Mouse (Mus musculus) liver, embryonic 13.5 days (tissue): ENCODE results near the gene Tmem164. TPM values are rescaled to one million over a fixed set of nuclear protein-coding genes. Genes with fewer than 3 reads are reported as not detected.

Experiments
- ATAC-seq: fragments of 200-750 bp; cut with Nextera tagmentation; 2 replicates; pipeline ENCODE4 v1.8.0; 2017; ENCODE audit warnings: low read depth, mild to moderate bottlenecking, moderate number of reproducible peaks, moderate library complexity
- DNase-seq: peaks from one replicate; pipeline ENCODE4 v3.0.0; 2022
- H3K27ac ChIP-seq: fragments of 300-500 bp; sonication (generic); 2 replicates; pipeline ENCODE4 v1.5.1; 2015; ENCODE audit warnings: moderate library complexity, mild to moderate bottlenecking, inconsistent platforms
- H3K27me3 ChIP-seq: fragments of 300-500 bp; sonication (generic); 2 replicates; pipeline ENCODE4 v1.6.1; 2015; ENCODE audit warnings: mild to moderate bottlenecking, inconsistent platforms
- H3K36me3 ChIP-seq: fragments of 300-500 bp; sonication (generic); 2 replicates; pipeline ENCODE4 v1.6.1; 2015; ENCODE audit warnings: mild to moderate bottlenecking, inconsistent platforms
- H3K4me1 ChIP-seq: fragments of 300-500 bp; sonication (generic); replicated peaks from 2 replicates; pipeline ENCODE4 v1.6.1; 2015; ENCODE audit warnings: inconsistent platforms
- H3K4me2 ChIP-seq: fragments of 300-500 bp; sonication (generic); 2 replicates; pipeline ENCODE4 v1.6.1; 2015; ENCODE audit warnings: inconsistent platforms, mild to moderate bottlenecking, moderate library complexity
- H3K4me3 ChIP-seq: fragments of 300-500 bp; sonication (generic); replicated peaks from 2 replicates; pipeline ENCODE4 v1.5.1; 2015; ENCODE audit warnings: mild to moderate bottlenecking, inconsistent platforms
- H3K9ac ChIP-seq: fragments of 300-500 bp; sonication (generic); 2 replicates; pipeline ENCODE4 v1.6.1; 2015; ENCODE audit warnings: mild to moderate bottlenecking, inconsistent platforms
- H3K9me3 ChIP-seq: fragments of 300-500 bp; sonication (generic); replicated peaks from 2 replicates; pipeline ENCODE4 v1.6.1; 2016; ENCODE audit warnings: inconsistent platforms
- WGBS: fragments of 180-500 bp; shearing (Covaris S2); methylation state at CpG from one replicate; pipeline ENCODE4 v1.1.7; 2015; ENCODE audit not compliant: insufficient replicate concordance; 5-methylcytosine and 5-hydroxymethylcytosine counted together
- polyA plus RNA-seq: library from polyadenylated mRNA; unstranded; fragments of >200 nt; fragmentation: Nextera tagmentation; extraction: Ambion mirVana; gene quantifications from 2 replicates; pipeline ENCODE4 v1.2.1, GENCODE M21; 2015

Tmem164 gene
- polyA plus RNA-seq, 1 experiment from 2014 or later, result 24.1 TPM

DNA sequence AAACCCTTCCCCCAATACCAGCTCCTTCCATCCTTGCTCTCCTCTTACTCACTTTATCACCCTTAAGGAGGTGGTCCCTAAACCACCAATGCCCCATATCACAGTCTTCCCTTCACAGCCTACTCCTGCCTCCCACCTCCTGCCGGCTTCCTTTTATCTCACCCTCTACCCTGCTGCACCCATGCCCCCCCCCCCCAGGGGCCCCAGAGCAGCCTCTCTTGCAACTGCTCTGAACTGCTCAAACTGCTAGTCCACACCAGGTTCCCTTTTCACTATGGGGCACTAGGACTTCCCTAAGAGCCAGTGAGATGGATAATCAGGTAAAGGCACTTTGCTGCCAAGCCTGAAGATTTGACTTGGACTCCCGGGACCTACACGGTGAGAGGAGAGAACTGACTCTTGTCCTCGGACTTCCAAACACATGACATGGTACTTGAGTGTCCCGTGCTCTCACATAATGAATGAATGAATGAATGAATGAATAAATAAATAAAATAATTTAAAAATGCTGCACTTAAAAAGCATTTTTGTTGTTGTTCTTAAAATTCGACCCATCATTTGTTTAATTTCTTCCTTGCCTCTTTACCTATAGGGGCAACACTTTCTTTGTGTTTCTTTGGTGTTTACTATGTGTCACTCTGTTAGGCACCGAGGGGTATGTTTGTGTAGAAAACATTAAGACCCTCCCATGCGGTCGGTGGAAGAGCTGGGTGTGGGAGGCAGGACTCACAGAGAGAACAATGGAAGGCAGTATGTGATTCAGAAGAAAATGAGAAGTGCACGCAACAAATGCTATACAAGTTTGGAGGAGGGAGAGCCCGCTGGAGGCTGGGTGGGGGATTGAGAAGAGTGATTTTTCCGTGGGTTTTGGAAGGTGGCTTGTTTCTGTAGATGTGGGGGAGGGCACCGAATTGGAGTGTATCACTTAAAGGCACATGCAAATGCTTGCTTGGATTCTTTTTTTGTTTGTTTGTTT, 2.4 kb upstream of the Tmem164 start:
- H3K4me2 ChIP-seq, result peak overlapping the region; percentile 87
- H3K27ac ChIP-seq, result peak overlapping the region; percentile 89
- H3K4me3 ChIP-seq, result peak overlapping the region; percentile 27; the same call in 1 of the 2 replicates
- peak overlapping the region; percentile 49 for H3K9ac ChIP-seq
- H3K27me3 ChIP-seq, result no peaks in the 10 kb centered on the region; the same call in 1 of the 2 replicates
- no peaks in the 10 kb centered on the region for H3K9me3 ChIP-seq
- peaks cover 48% of the 10 kb centered on the region for H3K4me1 ChIP-seq
- 21% methylated on average over 13 of the region's 13 CpGs for WGBS
- no peaks in the 10 kb centered on the region for H3K36me3 ChIP-seq
- DNase-seq (peak; percentile 50), ATAC-seq (peak; percentile 58)

DNA sequence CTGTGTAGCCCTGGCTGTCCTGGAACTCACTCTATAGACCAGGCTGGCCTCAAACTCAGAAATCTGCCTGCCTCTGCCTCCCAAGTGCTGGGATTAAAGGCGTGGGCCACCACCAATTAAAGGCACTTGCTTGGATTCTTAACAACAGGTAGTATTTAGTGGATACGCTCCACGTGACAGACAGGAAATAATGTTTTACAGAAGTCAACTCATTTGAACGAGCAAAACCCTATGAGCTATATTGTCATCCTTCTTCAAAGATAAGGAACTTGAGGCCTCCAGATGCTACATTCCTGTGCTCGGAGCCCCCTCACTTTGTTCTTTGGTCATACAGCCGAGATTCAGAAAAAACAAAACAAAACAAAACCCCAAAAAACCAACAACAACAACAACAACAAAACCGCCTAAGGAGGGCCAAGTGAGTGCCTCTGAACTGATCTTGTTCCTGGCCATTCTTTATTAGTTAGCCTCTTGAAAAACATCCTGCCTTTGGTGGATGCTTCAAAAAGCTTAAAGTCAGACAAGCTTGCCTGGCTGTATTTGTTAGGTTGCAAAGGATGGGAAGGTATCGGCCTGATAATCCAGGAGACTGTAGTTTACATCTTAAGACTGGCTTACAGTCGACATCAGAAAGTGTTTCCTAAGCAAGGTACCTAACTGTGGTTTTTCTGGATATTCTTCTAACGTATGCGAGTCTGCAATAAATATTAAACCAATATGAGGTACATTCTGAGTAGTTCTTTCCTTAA, 1.5 kb upstream of the Tmem164 start:
- DNase-seq (no peak), ATAC-seq (no peak)
- Histone ChIP-seq H3K27me3 (no peaks in the 10 kb centered on the region; the same call in 1 of the 2 replicates), H3K4me1 (peaks cover 57% of the 10 kb centered on the region), H3K36me3 (no peaks in the 10 kb centered on the region), H3K4me2 (peak overlapping the region; percentile 87), H3K9me3 (no peaks in the 10 kb centered on the region), H3K27ac (peak overlapping the region; percentile 89), H3K9ac (peak overlapping the region; percentile 82), H3K4me3 (peak overlapping the region; percentile 72)
- 15% methylated on average over 11 of the region's 11 CpGs for WGBS

- Histone ChIP-seq H3K27ac (peak overlapping the region; percentile 89), H3K4me3 (peak overlapping the region; percentile 72), H3K4me2 (peak overlapping the region; percentile 87), H3K9me3 (no peaks in the 10 kb centered on the region), H3K4me1 (peaks cover 65% of the 10 kb centered on the region), H3K9ac (peak overlapping the region; percentile 82), H3K27me3 (no peaks in the 10 kb centered on the region; the same call in 1 of the 2 replicates), H3K36me3 (no peaks in the 10 kb centered on the region)
- DNase-seq (peak; percentile 9), ATAC-seq (peak; percentile 3; the same call in 1 of the 2 replicates)
- 9% methylated on average over 18 of the region's 19 CpGs for WGBS
Measured at GRCm38 (mm10) chrX:142680391-142681055, 683 bp upstream of the Tmem164 start.

DNA sequence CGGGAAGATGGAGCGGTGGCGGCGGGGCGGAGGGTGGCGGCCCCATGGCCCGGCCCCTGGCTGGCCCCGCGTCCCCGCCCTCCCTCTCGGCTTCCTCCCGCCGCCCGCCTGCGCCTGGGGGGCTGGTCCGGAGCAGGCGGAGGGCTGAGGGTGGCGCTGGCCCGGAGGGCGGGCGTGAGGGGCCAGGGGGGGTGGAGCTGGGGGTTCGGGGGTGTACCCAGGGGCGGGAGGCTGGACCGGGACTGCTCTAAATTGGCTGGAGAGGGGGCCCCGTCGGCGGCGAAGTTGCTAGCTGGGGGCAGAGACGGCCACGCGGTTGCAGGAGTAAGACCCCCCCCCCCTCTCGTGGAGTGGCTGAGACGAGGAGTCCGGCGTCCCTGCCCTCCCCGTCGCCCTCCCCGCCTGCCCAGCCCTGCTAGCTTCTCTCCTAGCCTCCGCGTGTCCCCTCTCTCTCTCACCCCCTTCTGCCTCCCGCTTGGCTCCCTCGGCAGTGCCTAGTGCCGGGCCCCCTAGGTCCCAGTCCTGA, 473 bp downstream of the Tmem164 start:
- WGBS, result 6% methylated on average over 7 of the region's 43 CpGs
- Histone ChIP-seq H3K4me2 (peak overlapping the region; percentile 87), H3K4me1 (peaks cover 69% of the 10 kb centered on the region), H3K9ac (peak overlapping the region; percentile 82), H3K36me3 (no peaks in the 10 kb centered on the region), H3K4me3 (peak overlapping the region; percentile 72), H3K9me3 (no peaks in the 10 kb centered on the region), H3K27ac (peak overlapping the region; percentile 89), H3K27me3 (no peaks in the 10 kb centered on the region; the same call in 1 of the 2 replicates)
- DNase-seq (no peak), ATAC-seq (peak; percentile 82)

DNA sequence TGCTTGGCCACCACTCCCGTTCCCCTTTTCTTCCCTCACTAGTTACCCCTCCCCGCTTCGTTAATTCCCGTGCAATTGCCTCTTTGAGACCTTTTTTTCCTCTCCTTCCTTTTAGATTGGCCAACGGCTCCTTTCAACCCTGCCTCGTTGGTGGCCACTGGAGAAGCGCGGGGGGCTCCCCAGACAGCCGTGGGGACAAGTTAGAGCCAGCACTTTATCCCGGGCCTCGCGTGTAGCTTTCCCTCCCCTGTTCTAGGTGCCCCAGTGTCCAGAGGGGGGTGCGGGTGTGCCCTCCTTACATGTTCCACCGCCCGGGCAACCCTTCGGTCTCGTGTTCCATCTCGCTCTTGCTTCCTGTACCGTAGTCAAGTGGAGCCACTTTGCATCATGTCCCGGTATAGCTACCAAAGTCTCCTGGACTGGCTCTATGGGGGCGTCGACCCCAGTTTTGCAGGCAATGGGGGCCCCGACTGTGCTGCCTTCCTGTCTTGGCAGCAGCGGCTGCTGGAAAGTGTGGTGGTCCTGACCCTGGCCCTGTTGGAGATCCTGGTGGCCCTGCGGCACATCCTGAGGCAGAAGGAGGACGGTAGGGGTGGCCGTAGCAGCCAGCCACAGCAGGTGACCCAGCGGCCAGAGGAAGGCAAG, 1.1 kb downstream of the Tmem164 start:
- Histone ChIP-seq H3K4me1 (peaks cover 63% of the 10 kb centered on the region), H3K36me3 (no peaks in the 10 kb centered on the region), H3K9ac (peak overlapping the region; percentile 82), H3K4me2 (peak overlapping the region; percentile 87), H3K27ac (peak overlapping the region; percentile 89), H3K4me3 (peak overlapping the region; percentile 72), H3K27me3 (no peaks in the 10 kb centered on the region; the same call in 1 of the 2 replicates), H3K9me3 (no peaks in the 10 kb centered on the region)
- WGBS, result 11% methylated on average over 28 of the region's 28 CpGs
- DNase-seq (peak; percentile 11), ATAC-seq (no peak)

GRCm38 (mm10) chrX:142682990-142683389, 1.8 kb downstream of the Tmem164 start:
- peak overlapping the region; percentile 89 for H3K27ac ChIP-seq
- no peaks in the 10 kb centered on the region; the same call in 1 of the 2 replicates for H3K27me3 ChIP-seq
- 0 out of 2 replicates have a peak, but pooled peaks cover 3% of the 10 kb centered on the region for H3K36me3 ChIP-seq
- H3K9ac ChIP-seq, result peak overlapping the region; percentile 82
- H3K4me2 ChIP-seq, result peak overlapping the region; percentile 87
- H3K4me3 ChIP-seq, result peak overlapping the region; percentile 72
- no peak for ATAC-seq
- H3K9me3 ChIP-seq, result no peaks in the 10 kb centered on the region
- peaks cover 56% of the 10 kb centered on the region for H3K4me1 ChIP-seq
- DNase-seq, result peak; percentile 28
- 25% methylated on average over 5 of the region's 5 CpGs for WGBS

GRCm38 (mm10) chrX:142684674-142685073, 3.5 kb downstream of the Tmem164 start:
- no peaks in the 10 kb centered on the region for H3K9me3 ChIP-seq
- H3K4me1 ChIP-seq, result peaks cover 41% of the 10 kb centered on the region
- H3K9ac ChIP-seq, result no peak overlapping the region; the same call in 1 of the 2 replicates

DNA sequence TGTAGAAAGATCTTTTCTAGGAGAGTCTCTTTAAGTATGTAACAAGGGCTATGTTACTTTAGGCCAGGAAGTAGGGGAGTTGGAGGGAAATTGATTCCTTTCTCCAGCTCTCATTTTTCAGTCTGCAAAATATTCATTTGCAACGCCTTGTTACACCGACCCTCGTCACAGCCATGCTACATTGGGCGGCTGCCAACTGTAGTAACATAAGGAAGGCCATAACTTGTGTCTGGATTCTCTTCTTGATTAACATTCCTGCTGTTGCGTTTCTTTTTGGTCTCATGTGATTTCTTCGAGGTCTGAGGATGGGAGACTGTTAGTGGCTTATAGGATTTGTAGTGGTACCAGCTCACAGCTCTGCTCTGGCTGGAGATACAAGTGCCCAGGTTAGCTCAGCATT, 4.5 kb downstream of the Tmem164 start:
- Histone ChIP-seq H3K27ac (no peak overlapping the region), H3K4me1 (peaks cover 36% of the 10 kb centered on the region), H3K36me3 (peaks cover 7% of the 10 kb centered on the region; the same call in 1 of the 2 replicates), H3K4me2 (0 out of 2 replicates have a peak overlapping the region, but pooled peaks have one; percentile 0), H3K4me3 (no peak overlapping the region), H3K27me3 (no peaks in the 10 kb centered on the region; the same call in 1 of the 2 replicates), H3K9ac (no peak overlapping the region), H3K9me3 (no peaks in the 10 kb centered on the region)
- 70% methylated on average over 6 of the region's 6 CpGs for WGBS
- no peak for ATAC-seq
- no peak for DNase-seq

More at GRCm38 (mm10) chrX:142684674-142685073, 3.5 kb downstream of the Tmem164 start:
- no peak for ATAC-seq
- H3K4me2 ChIP-seq, result peak overlapping the region; percentile 87
- no peaks in the 10 kb centered on the region; the same call in 1 of the 2 replicates for H3K27me3 ChIP-seq
- H3K36me3 ChIP-seq, result peaks cover 3% of the 10 kb centered on the region; the same call in 1 of the 2 replicates
- H3K4me3 ChIP-seq, result peak overlapping the region; percentile 72
- WGBS, result 37% methylated on average over 4 of the region's 4 CpGs
- DNase-seq, result no peak
- no peak overlapping the region; the same call in 1 of the 2 replicates for H3K27ac ChIP-seq

- no peak overlapping the region for H3K9ac ChIP-seq
- H3K36me3 ChIP-seq, result peaks cover 22% of the 10 kb centered on the region
- WGBS, result 85% methylated on average over 8 of the region's 9 CpGs
Measured at GRCm38 (mm10) chrX:142688509-142688908, 7.3 kb downstream of the Tmem164 start.

DNA sequence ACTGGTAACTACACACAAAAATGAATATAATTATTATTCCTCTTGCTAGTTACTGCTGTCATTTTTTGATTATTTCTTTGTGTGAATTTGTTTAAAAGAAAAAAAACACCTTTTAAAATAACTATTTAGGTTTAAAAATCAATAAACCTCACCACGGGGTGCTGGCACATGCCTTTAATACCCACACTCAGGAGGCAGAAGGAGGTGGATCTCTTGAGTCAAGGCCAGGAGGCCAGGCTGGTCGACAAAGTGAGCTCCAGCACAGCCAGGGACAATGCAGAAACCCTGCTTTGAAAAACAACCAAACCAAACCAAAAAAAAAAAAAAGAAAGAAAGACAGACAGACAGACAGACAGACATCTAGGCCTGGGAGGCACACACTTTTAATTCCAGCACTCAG, 12.1 kb downstream of the Tmem164 start:
- Histone ChIP-seq H3K36me3 (peaks cover 45% of the 10 kb centered on the region), H3K9me3 (no peaks in the 10 kb centered on the region), H3K4me2 (no peak overlapping the region), H3K9ac (no peak overlapping the region), H3K27me3 (no peaks in the 10 kb centered on the region), H3K27ac (no peak overlapping the region), H3K4me3 (no peak overlapping the region), H3K4me1 (no peaks in the 10 kb centered on the region)
- ATAC-seq (no peak), DNase-seq (no peak)
- 58% methylated on average over 2 of the region's 2 CpGs for WGBS

More at GRCm38 (mm10) chrX:142688509-142688908, 7.3 kb downstream of the Tmem164 start:
- H3K27ac ChIP-seq, result no peak overlapping the region
- no peaks in the 10 kb centered on the region for H3K9me3 ChIP-seq
- no peak overlapping the region for H3K4me3 ChIP-seq
- H3K4me2 ChIP-seq, result no peak overlapping the region
- no peak for DNase-seq
- ATAC-seq, result no peak
- H3K4me1 ChIP-seq, result peaks cover 24% of the 10 kb centered on the region
- no peaks in the 10 kb centered on the region for H3K27me3 ChIP-seq
